Mouse (Mus musculus): ENCODE results near the gene Sf3b5. TPM values are rescaled to one million over a fixed set of nuclear protein-coding genes. Genes with fewer than 3 reads are reported as not detected.
A peak's percentile ranks its signal among the peaks of the same experiment; 100 is the strongest.

Sf3b5 gene
- polyA plus RNA-seq, 1 experiment, result 27.8 TPM

DNA sequence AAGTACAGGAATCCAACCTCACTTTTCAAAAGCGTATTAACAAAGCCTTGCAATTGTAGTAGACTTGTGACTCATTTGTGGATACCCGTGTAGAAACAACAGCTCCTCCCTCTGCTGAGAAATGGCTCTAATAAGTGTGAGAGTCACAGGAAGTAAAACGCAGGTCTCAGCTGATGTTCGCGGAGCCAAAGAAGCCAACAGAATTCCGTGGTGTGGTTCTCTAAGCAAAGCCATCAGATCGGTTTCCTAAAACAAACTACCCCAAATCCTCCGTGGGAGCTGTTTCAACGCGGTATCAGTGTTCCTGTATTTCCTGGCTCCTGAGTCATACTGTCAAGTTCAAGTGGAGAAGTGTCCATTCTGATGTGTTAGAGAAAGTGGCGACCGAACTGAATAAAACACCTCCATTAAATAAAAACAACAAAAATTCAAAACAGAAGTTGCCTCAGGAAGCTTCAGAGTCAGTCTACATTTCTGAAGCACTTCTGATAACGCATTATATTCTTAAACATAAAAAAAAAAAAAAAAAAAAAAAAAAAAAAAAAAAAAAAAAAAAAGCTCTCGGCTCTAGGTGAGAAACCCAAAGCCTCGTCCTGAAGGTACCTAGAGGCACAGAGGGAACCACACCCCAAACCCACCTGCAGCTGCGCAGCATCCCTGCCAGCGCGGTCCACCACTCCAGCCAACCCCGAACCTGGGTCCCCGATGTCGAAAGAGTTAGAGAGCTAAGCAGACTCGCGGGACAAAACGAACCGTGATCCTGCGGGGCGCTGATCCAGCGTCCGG lies 41.6 kb upstream of the Sf3b5 start:
- H3ac ChIP-seq (ENCODE audit: control insufficient read depth, insufficient read length), result peak overlapping the region; percentile 5
- TF ChIP-seq CEBPB (IDR thresholded peaks at IDR 0.05; ENCODE audit: insufficient read depth, poor library complexity, severe bottlenecking) (no peak), MYOG (IDR thresholded peaks at IDR 0.05; ENCODE audit: control insufficient read depth in 1 of 3, insufficient read depth in 1 of 3, insufficient read length in 2 of 3, low read depth in 2 of 3) (no peak), MYOD1 (IDR thresholded peaks at IDR 0.05; ENCODE audit: control insufficient read depth in 1 of 3, insufficient read length in 2 of 3, low read depth in 2 of 3) (no peak), USF1 (IDR thresholded peaks at IDR 0.05; ENCODE audit: low read depth) (no peak), TCF12 (IDR thresholded peaks at IDR 0.05; ENCODE audit: insufficient read depth, poor library complexity, severe bottlenecking) (no peak)

DNA sequence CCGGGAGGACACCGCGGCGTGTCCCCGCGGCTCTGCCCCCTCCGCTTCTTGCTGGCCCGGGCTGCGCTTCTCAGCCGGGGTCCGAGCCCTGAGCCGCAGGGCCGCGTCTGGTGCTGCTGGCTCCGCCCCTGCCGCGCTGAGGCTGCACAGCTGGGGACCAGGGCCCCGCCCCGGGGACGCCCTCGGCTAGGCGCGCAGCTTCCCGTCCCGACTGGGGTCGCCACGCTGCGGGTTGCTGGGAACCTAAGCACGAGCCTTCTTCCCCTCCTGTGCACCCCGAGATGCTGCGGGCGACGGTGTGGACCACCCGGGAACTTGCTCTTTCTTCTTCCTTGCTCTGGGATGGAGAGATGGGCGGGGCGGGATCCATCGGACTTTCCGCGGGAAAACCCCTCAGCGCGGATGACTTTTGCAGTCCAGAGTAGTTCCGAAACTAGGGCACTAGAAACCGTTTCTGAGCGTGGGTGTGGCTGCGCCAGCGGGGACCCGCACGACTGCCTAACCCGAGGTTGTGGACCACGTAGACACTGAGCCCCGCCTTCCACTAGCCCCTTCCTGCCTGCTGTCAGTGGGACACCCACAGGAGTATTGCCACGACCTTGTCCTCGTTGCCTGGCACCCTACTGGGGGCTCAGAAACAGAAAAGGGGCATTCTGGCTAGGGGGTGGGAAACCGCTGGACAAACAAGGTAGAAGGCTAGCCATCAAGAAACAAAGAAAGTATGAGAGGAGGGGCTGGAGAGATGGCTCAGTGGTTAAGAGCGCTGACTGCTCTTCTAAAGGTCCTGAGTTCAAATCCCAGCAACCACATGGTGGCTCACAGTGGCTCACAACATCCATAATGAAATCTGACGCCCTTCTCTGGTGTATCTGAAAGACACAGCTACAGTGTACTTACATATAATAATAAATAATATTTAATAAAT lies 40.7 kb upstream of the Sf3b5 start, which contains the start of gene Stx11:
Stx11 (minus strand) TSS at position 148 of the 925 bp plus-strand sequence.
- Histone ChIP-seq H3K79me2 (ENCODE audit: control insufficient read depth, insufficient read depth) (no peaks in the 10 kb centered on the region), H3K4me3 (peak within 1 kb of the TSS; percentile 49), H3ac (ENCODE audit: control insufficient read depth, insufficient read length) (peak within 1 kb of the TSS; percentile 5), H3K4me2 (ENCODE audit: low read depth) (peak within 1 kb of the TSS; percentile 92), H3K36me3 (ENCODE audit: control insufficient read depth, insufficient read depth) (no peaks in the 10 kb centered on the region), H3K27me3 (ENCODE audit: control insufficient read depth, insufficient read depth, insufficient read length) (no peaks in the 10 kb centered on the region)
- no peak for TF ChIP-seq TCF3 (IDR thresholded peaks at IDR 0.05; ENCODE audit: insufficient read length, low read depth)
- no peak for TF ChIP-seq REST (IDR thresholded peaks at IDR 0.05; ENCODE audit: insufficient read depth, insufficient read length)
- TF ChIP-seq USF1 (IDR thresholded peaks at IDR 0.05; ENCODE audit: low read depth), result no peak
- no peak for TF ChIP-seq CEBPB (IDR thresholded peaks at IDR 0.05; ENCODE audit: insufficient read depth, poor library complexity, severe bottlenecking)
- no peak for TF ChIP-seq E2F4 (IDR thresholded peaks at IDR 0.05; ENCODE audit: insufficient read depth)
- TF ChIP-seq POLR2AphosphoS2 (IDR thresholded peaks at IDR 0.05; ENCODE audit: insufficient read length, low read depth), result peak; percentile 69
- TF ChIP-seq TCF12 (IDR thresholded peaks at IDR 0.05; ENCODE audit: insufficient read depth, poor library complexity, severe bottlenecking), result no peak
- TF ChIP-seq MAX (IDR thresholded peaks at IDR 0.05; ENCODE audit: low read depth), result no peak
- TF ChIP-seq POLR2A (IDR thresholded peaks at IDR 0.05; ENCODE audit: insufficient read length, low read depth), result peak; percentile 84
- peak in 2 of 3 experiments; percentile 73 to 90 for TF ChIP-seq MYOG (IDR thresholded peaks at IDR 0.05; ENCODE audit: control insufficient read depth in 1 of 3, insufficient read depth in 1 of 3, insufficient read length in 2 of 3, low read depth in 2 of 3)
- TF ChIP-seq MYOD1 (IDR thresholded peaks at IDR 0.05; ENCODE audit: control insufficient read depth in 1 of 3, insufficient read length in 2 of 3, low read depth in 2 of 3), result peak in 2 of 3 experiments; percentile 64 to 71
- TF ChIP-seq SRF (IDR thresholded peaks at IDR 0.05; ENCODE audit: control insufficient read depth, insufficient read length, low read depth), result no peak

More for the DNA sequence above, 41.6 kb upstream of the Sf3b5 start:
- peak overlapping the region; percentile 92 for H3K4me2 ChIP-seq (ENCODE audit: low read depth)
- H3K4me3 ChIP-seq, result peak overlapping the region; percentile 49
- no peaks in the 10 kb centered on the region for H3K79me2 ChIP-seq (ENCODE audit: control insufficient read depth, insufficient read depth)
- H3K27me3 ChIP-seq (ENCODE audit: control insufficient read depth, insufficient read depth, insufficient read length), result no peaks in the 10 kb centered on the region
- H3K36me3 ChIP-seq (ENCODE audit: control insufficient read depth, insufficient read depth), result no peaks in the 10 kb centered on the region

DNA sequence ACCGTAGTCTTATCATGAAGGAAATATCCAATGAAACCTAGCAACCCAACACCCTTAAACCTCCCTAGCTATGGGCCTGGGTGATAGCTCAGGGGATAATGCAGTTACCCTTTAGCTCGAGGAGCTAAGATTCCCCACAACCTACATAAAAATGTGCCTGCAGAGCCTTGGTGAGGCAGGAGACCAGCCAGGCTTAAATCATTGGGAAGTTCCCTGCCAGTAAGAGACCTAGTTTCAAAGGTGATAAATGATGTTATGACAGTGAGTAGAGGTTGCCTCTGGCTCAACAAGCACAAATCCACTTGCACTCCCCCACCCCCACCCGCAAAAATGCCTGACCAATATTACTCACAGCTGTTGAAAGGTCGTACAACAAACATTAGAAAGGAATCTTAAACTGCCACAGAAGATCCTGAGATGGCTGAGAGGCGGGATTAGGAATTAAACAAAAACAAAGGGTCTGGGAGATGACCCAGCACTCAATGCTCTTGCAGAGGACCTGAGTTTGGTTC lies 39.4 kb upstream of the Sf3b5 start:
- Histone ChIP-seq H3ac (ENCODE audit: control insufficient read depth, insufficient read length) (no peak overlapping the region), H3K4me2 (ENCODE audit: low read depth) (no peak overlapping the region), H3K36me3 (ENCODE audit: control insufficient read depth, insufficient read depth) (no peaks in the 10 kb centered on the region), H3K79me2 (ENCODE audit: control insufficient read depth, insufficient read depth) (no peaks in the 10 kb centered on the region), H3K27me3 (ENCODE audit: control insufficient read depth, insufficient read depth, insufficient read length) (no peaks in the 10 kb centered on the region), H3K4me3 (no peak overlapping the region)
- no peak for TF ChIP-seq E2F4 (IDR thresholded peaks at IDR 0.05; ENCODE audit: insufficient read depth)
- no peak for TF ChIP-seq TCF3 (IDR thresholded peaks at IDR 0.05; ENCODE audit: insufficient read length, low read depth)
- TF ChIP-seq CEBPB (IDR thresholded peaks at IDR 0.05; ENCODE audit: insufficient read depth, poor library complexity, severe bottlenecking), result no peak
- no peak for TF ChIP-seq REST (IDR thresholded peaks at IDR 0.05; ENCODE audit: insufficient read depth, insufficient read length)
- TF ChIP-seq MAX (IDR thresholded peaks at IDR 0.05; ENCODE audit: low read depth), result no peak
- TF ChIP-seq USF1 (IDR thresholded peaks at IDR 0.05; ENCODE audit: low read depth), result no peak
- no peak for TF ChIP-seq POLR2AphosphoS2 (IDR thresholded peaks at IDR 0.05; ENCODE audit: insufficient read length, low read depth)
- TF ChIP-seq SRF (IDR thresholded peaks at IDR 0.05; ENCODE audit: control insufficient read depth, insufficient read length, low read depth), result no peak

DNA sequence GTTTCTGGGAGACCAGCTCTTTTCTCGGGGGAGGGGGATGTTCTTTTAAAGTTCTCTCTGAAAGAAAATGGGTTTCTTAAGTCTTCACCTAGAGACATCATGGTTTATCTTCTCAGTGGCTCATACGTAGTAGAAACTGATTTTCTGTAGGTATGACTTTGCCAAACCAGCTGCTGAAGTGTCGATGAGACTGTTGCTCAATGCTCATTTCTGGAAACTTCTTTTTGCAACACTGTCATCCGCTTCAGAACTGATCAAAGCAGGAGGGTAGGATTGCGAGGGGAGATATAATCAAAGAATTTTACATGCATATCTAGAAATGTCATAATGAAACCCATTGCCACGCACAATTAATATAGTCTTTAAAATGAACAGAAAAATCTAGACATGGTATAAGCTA lies 30.6 kb upstream of the Sf3b5 start:
- Histone ChIP-seq H3K27me3 (ENCODE audit: control insufficient read depth, insufficient read depth, insufficient read length) (no peaks in the 10 kb centered on the region), H3K36me3 (ENCODE audit: control insufficient read depth, insufficient read depth) (no peaks in the 10 kb centered on the region), H3K79me2 (ENCODE audit: control insufficient read depth, insufficient read depth) (no peaks in the 10 kb centered on the region), H3ac (ENCODE audit: control insufficient read depth, insufficient read length) (no peak overlapping the region), H3K4me2 (ENCODE audit: low read depth) (no peak overlapping the region), H3K4me3 (no peak overlapping the region)
- TF ChIP-seq CEBPB (IDR thresholded peaks at IDR 0.05; ENCODE audit: insufficient read depth, poor library complexity, severe bottlenecking) (no peak), USF1 (IDR thresholded peaks at IDR 0.05; ENCODE audit: low read depth) (no peak), POLR2A (IDR thresholded peaks at IDR 0.05; ENCODE audit: insufficient read length, low read depth) (no peak), MAX (IDR thresholded peaks at IDR 0.05; ENCODE audit: low read depth) (no peak), E2F4 (IDR thresholded peaks at IDR 0.05; ENCODE audit: insufficient read depth) (no peak), MYOG (IDR thresholded peaks at IDR 0.05; ENCODE audit: control insufficient read depth in 1 of 3, insufficient read depth in 1 of 3, insufficient read length in 2 of 3, low read depth in 2 of 3) (no peak), TCF12 (IDR thresholded peaks at IDR 0.05; ENCODE audit: insufficient read depth, poor library complexity, severe bottlenecking) (no peak)
